Mouse (Mus musculus) T-helper 17 cell (primary cell): ENCODE measurements around the gene Scfd2.

Experiments
- in situ Hi-C, 2 experiments: fragments of 300-600 bp; cut with MboI, MseI; formaldehyde crosslinking; loops; 1 replicate in 1 of 2; 2 replicates in 1 of 2; pipeline ENCODE4 v1.15.1; 2025; ENCODE audit warnings: high pct_unique_total_duplicates in 2 of 2

Gene Scfd2

DNA sequence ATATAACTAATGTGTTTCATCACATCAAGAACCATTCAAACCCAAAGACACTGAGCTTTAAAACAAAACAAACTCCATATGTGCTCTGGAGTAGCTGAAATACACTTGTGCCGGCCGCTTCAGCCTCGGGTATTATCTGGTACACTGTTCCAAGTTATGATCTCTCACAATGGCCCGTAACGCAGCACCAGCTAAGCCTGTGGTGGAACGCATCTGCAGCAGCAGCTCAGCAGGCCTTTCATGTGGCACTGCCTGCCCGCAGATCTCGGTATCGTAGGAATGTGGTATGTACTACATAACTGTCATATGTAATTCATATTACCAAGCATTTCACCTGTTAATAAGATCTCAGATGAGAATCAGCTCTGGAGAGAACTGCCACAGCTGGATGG is 164.9 kb downstream of the Scfd2 start:
- in situ Hi-C loops, result no loop called here

DNA sequence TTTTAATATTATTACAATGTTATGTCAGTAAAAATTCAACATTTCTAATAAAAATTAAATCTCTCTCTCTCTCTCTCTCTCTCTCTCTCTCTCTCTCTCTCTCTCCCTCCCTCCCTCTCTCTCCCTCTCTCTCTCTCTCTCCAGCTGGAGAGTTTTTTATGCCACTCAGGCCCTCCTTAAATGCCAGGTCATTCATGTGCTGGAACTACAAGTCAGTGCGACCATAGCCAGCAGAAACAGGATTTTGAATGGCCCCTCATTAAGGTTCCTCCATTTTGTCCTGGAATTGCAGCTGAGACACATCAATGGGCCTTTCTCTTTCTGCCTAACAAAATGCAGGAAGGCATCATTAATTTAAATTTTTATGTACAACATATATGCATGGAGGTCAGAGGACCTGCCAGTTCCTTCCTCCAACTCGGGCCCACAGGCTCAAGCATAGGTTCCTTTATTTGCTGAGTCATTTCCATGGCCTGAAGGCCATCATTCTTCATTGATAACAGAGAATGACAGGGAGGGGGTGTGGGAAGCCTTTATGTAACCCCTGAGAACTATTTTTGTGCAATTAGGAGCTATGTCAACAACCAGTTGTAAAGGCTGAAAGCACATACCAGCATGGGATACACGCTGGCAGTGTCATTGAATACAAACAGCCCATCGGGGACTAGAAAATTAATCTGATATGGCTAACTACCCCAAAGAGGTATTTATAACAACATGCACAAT is 165.4 kb downstream of the Scfd2 start:
- in situ Hi-C loops, result no loop called here

DNA sequence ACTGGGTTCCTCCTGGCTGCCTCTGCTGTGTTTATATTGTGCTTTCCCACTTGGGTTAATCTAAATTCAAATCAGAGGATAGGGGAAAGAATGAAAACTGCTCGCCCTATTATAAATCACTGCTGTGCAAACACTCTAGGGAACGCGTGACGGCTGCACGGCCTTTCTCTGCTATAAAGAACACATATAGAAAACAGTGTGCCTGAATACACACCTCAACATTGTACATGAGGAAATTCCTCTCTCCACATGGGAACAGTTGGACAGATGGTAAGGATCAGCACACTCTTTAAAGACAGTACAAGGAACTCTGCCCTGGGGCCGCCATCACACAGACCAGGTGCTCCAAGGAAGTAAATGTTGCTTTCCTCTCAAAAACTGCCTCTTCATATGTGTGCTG is 166.2 kb downstream of the Scfd2 start:
- in situ Hi-C loops, result no loop called here

DNA sequence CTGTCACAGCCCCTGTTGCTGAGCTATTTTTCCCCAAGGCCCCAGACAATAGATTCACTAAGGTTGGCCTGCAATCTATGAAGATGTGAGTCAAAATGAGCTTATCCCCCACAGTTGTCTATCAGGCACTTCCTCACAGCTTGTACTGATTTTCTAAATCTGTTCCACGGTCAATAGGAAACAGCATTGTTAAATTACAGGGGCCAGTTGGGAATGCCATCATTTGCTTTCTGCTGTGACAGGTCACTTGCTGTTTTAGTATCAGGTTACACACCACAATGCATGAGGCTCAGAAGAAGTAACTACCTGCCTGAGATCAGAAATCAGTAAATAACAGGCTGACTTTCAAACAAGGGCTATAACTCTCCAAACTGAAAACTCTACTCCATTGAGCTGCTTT is 168.3 kb downstream of the Scfd2 start:
- in situ Hi-C loops, result no loop called here

DNA sequence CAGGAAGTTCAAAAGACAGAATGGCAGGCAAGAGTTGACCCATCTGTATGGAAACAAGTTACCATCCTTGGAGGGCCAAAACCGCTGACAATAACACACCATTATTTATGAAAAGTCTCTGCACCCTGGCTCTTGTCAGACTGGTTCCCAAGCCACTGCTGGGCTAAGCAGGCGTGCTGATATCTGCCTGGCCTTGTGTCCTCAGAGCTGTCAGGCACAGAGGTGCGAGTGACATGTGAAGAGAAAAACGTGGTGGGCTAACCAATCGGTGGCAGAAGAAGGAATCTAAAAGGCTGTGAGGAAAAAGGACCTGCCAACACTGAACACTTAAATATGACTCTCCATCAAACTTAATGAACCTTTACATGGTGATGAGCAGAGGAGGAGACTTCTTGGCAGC is 170.0 kb downstream of the Scfd2 start:
- in situ Hi-C loops, result no loop called here

DNA sequence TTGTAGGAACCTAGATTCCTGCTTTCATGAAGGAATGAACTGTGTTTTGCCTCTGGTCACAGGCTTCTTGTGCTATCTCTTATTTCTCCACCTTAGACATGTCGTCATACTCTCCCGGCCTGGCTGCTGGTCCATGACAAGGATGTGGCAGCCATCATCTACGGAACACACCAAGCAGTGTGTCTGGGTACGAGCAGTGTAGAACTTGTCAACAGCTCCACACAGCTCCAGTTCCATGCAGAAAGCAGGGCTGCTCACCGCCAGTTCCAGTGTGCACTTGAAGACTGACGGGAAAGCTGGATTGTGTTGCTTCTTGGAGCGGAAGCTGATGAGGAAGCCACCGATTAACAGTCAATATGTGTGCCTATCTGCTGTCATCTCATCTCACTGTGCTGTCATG is 173.5 kb downstream of the Scfd2 start:
- in situ Hi-C loops, result no loop called here

DNA sequence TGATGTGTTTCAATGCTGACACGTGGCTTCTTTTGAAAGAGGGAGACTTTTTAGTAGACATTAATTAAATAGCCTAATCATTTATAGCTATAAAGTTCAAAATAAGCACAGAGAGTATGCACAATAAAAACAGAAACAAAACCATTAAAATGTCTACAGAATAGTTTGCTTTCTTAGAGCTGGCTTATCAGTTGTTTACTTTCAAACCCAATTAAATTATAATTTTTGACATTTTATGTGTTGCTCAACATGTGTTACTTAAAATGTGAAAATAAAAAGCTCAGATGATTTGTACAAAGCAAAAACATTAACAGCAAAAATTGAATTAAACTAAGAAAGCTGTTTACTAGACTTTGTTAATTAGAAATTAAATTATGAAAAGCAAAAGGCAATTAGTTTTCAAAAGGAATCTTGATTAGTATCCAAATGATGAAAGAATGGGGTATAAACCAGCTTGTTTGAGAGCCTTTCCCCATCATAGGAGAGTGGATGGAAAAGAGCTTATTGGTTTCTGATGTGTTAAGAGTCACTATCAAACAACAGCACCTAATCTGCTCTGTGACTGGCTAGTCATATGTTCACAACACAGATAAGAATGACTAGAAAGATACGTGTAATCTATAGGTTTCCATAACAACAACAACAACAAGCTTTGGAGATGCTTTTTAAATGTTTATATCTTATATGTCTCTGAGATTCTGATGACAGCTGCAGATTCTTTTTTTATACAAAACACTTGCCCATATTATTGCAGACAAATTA is 176.0 kb downstream of the Scfd2 start:
- in situ Hi-C loops, result no loop called here

DNA sequence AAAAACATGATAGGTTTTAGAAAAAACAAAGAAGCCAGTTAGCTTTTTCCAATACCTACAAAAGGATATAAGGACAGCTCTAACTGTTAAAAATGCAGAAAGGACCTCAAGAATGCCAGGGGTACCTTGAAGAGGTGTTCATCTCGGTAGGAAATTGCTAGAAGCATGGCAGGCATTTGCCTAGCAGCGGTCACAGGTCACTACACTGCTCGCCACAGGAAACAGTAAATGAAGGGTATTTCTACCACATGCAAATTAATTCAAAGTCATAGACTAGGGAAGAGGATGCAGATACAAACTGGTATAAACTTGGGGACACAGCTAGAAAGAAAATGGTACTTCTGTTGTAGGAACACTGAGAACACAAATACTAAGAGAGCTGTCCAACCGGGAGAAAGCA is 180.7 kb downstream of the Scfd2 start:
- in situ Hi-C loops, result no loop called here

DNA sequence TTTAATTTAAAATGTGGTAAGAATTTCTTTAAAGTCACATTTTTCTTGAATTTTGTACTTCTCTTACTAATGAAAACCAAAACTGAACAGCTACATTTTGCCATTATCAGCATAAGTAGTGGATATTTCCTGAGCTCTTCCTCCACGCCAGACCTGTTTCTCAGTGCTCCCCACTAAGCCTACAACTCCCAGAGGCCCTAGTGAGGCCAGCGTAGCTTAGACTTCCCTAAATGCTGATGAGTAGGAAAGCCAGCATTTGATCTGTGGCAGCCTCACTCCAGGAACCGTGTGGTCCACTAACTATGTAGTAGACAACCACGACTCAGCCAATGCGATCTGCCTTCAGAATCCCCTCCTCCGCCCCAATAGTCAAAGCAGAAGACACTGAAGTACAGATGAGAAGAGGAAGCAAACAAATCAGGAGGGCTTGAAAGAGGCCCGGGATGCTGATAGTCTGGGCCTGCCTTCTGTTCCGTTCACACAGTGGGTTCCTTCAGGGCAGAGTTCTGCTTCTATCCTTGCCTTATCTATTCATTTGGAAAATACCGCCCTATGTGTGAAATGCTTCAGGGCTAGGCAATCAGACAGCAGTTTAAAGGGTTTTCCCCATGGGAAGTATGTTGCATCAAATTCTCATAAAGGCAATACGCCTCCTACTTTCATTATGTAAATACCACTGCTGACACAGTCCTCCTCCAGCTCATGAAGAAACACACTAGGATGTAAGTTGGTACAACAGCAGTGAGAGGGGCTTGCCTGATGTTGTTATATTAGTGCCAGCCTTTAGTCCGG is 183.3 kb downstream of the Scfd2 start:
- in situ Hi-C loops, result no loop called here

DNA sequence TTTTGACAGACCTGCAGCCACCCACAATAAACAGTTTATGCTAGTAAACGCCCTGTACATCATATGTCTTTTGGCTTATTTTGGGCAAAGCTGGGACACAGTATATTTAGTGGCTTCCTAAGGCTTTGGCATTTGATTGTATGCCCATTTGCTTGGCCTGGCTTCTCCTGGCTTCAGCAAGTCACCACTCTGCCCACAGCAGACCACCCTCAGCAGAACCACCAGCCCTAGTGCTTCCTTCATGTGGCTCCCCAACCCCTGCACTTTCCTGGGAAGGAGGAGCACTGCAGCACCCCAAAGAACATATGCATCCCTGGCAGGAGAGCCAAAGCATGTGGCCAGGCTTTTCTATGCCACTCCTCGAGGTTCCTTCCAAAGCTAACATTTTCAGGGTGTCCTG is 188.5 kb downstream of the Scfd2 start:
- in situ Hi-C loops, result no loop called here

DNA sequence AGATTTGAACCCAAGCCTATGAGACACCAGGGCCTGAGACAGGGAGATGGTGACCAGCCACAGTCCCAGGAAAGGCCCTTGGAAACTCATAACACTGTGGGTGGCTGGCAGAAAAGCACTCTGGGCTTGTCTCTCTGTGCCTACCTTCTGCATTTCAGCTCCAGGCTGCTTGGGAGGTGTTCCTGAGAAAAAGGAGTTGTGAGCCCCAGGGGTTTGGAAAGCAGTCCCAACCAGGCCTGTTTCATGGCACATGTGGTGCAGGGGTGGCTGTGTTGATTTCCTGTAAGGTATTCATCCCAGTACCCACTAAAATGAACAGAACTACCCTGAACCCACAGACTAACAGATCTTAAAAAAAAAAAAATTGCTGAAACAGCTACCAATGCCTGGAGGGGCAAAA is 189.0 kb downstream of the Scfd2 start:
- in situ Hi-C loops, result no loop called here

DNA sequence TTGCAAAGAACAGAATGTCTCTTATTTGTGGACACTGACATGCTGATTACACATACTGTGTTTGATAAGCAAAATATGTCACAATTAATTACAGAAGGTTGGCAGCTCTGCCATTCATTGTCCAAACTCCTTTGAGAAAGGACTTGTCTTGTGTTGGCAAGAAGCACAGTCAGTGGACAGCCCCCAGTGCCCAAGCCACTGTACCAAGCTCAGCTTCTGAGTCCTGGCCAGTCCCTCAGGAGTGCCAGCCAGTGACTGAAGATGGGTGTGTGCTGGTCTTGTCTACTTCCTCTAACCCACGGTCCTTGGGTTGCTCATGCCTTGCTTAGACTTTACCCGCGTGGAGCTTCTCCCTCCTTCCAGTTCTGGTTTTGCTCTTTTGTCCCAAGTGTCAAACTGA is 194.1 kb downstream of the Scfd2 start:
- in situ Hi-C loops, result no loop called here

DNA sequence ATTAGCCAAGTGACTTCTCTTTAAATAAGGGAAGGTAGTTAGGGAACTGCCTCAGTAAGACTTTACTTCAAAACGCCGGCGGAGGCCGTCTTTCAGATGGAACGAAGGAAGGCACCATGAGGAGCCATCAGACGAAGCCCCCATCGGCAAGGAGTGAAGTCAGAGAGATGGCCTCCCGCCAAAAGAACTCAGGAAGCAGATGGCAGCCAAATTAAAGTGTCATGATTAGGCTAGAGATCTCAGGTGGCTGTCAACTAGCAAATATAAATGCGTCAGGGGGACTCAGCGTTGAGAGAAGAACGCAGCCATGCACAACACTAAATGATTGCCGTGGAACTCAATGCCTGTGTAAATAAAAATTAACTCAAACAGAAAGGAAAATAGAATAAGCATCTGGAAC is 194.8 kb downstream of the Scfd2 start:
- in situ Hi-C loops, result no loop called here

DNA sequence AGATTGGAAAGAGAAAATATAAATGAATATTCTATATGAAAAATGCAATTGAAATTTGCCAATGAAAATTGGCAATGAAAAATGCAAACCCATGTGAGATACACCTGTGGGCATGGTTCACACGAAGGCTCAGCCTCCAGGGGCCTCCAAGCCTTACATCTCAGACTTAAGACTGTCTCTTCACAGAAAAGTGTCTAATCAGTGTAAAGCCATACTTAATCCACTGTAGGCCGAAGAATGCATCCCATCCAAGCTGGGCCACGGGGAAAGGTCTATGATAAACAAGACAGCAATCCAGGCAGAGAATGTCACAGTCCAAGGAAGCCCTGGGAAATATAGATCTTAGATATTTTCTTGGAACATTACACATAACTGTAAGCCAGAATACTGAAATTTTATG is 198.3 kb downstream of the Scfd2 start:
- in situ Hi-C loops, result no loop called here

DNA sequence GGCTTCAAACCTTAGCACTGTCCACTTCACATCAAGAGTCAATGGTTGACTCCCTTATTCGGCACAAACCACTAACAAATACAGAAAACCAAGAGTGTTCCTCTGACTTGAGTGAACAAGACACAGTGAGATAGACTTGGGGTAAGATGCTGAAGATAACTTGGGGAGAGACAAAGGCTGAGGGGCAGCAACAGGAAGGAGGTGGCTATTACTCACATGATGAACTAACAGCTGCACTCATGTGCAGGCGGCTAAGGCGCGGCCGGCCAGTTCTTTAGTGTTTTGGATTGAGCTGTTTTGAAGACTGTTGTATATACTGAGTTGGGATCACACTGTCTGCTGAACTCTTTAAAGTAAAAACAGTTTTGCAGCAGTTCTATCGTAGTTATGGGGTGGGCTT is 205.3 kb downstream of the Scfd2 start:
- in situ Hi-C loops, result no loop called here

DNA sequence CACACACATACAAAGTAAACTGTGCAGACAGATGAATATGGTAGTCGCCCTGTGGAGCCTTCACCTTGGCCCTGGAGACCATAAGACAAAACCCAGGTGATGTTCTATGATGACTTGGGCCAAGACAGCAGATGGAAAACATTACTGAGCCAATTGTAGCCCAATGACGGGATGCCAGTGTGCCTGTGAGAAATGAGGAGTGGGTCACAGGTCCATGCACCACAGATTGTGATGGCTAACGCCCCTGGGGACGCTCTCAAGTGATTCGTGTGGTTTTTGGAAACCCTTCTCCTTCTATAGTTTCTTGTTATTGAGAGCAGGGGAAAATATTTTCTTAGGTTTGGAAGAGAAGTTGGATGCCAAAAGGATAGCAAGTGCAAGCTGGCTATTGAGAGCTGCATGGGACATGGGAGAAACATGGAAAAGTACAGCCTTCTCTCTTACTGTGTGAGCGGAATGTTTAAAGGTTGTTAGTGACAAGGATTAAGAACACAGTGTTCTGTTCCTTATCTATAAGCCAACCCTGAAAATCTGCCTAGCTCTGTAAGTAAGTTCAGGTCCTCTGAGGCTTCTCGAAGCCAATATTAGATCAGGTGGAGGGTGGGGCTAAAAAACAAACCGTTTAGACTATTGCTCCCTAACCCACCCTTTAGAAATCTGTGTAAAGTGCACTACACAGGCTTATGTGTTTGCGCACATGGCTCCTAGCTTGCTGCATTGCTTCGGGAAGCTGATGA is 210.4 kb downstream of the Scfd2 start:
- in situ Hi-C loops, result loop anchor here in 1 of 2 experiments (25.0 kb wide), 1 partner anchor 266 kb away; no protein-coding TSS in a partner anchor

DNA sequence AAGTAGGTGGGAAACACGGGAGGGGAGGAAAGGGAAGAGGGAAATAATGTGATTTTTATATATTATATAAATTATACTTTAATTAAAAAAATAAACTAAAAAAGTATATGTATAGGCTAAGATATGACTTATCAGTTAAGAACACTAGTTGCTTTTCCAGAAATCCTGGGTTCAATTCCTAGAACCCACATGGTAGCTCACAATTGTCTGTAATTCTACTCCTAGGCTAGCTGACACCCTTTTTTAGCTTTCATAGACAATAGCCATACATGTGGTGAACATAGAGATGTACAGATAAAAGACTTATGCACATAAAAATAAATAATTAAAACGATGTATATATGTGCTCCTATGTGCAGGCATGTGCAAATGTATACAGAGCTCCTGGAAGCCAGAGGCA is 212.0 kb downstream of the Scfd2 start:
- in situ Hi-C loops, result loop anchor here (10.0 to 25.0 kb wide), 3 partner anchors 268 to 835 kb away; partner anchors contain the start of gene Pdgfra (in 1 of the 2)

DNA sequence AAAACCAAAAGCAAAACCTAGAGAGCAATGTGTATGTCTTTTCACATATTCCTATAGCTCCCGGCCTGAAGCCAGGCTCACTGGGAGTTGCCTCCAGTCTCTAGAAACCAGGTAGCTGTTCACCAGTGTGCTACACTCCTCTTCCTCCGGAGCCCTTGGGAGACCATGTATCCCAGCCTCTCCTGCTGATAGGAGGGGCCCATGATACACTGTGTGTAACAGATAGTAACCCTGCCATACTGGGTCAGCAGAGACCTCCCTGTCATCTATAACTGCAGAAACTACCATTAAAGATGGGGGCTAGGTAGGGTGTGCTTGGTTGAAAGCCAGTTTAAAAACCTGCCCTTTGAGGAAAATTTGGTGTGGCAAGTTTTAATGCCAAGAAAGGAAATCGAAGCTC is 214.4 kb downstream of the Scfd2 start:
- in situ Hi-C loops, result loop anchor here (10.0 to 25.0 kb wide), 3 partner anchors 270 to 838 kb away; partner anchors contain the start of gene Pdgfra (in 1 of the 2)

DNA sequence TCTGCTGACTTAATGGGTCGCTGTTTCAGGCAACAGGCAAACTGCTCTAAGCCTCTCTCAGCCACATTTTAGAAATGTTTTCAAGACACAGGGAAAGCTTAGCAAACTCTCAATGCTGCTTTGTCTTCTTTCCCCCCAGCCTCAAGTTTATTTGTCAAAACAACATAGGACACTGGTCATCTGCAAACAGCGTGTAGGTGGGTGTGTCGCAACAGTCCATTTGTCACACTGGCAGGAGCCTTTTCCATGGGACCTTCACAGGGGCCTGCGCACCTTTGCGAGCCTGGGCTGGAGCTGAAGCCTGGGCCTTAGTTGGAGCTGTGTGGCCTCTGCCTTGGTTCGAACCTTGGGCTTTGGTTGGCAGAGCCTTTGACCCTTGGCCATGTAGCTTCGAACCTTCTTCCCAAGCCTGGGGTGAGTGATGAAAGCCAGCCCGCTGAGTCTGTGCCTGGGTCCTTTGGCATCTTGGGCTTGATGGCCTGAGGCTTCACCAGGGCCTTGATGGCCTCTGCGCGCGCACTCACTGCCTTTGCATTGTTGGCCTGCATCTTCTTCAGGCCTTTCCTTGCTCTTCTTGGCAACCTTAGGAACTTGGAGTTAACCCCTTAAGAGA is 215.1 kb downstream of the Scfd2 start:
- in situ Hi-C loops, result loop anchor here (10.0 to 25.0 kb wide), 3 partner anchors 271 to 838 kb away; partner anchors contain the start of gene Pdgfra (in 1 of the 2)

DNA sequence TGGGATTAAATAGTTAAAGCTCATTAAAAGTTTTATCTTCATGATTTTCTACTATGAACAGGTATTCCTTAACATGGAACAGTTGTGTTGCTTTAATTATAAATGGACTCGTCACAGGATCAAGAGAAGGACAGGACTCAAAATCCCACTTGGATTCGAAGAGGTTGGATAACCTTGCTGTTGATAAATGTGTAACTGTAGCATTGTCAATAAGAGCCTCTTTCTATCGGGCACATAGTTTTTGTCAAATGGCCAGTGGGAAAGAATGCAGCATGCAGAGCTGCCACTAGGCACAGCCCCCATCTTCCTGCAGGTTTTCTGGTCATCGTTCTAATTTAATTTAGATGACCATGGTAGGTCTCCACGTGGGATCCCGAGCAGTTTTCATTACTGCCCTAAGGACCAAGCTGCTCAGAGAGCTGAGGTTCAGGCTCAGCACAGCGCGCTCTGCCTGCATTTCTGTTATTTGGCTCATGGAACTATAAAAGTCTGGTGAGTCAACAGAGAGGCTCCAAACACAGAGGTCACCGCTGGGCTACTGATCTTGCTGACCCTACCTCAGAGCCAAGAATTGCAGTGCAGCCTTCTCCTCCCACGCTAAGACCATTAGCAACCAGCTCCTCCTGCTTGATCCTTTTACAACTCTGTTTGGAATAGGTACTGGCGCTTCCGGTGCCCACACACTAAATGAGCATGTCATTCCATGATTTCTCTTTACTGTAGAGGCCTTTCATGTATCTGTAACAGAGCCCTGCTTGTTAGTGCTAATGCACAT is 215.9 kb downstream of the Scfd2 start:
- in situ Hi-C loops, result loop anchor here (10.0 to 25.0 kb wide), 3 partner anchors 272 to 839 kb away; partner anchors contain the start of gene Pdgfra (in 1 of the 2)
